8 mouse cellular contexts compared by ENCODE assay signal in genomic region chr14:118938551-118938950, GRCm38 (mm10). TPM values are rescaled to one million over a fixed set of nuclear protein-coding genes. Genes with fewer than 3 reads are reported as not detected.
A peak's percentile ranks its signal among the peaks of the same experiment; 100 is the strongest.
DNase-seq lines count a peak whose midpoint lies in the region; ATAC-seq and TF ChIP-seq lines count a peak whose summit lies in the region.

No protein-coding gene starts in this region.

- peaks cover 7% of the 10 kb centered on the region for H3K4me1 ChIP-seq in testis, adult 2 months (ENCODE audit: control insufficient read depth, insufficient read depth, low read length)
- H3K4me1 ChIP-seq in embryonic fibroblast, embryonic 13.5 days (ENCODE audit: control insufficient read depth, insufficient read depth, low read length) = peaks cover 14% of the 10 kb centered on the region
- H3K4me1 ChIP-seq in hindbrain, postnatal 0 days (ENCODE audit: insufficient read depth, low read length) = peaks cover 10% of the 10 kb centered on the region
- H3K4me1 ChIP-seq in lung, embryonic 16.5 days (replicated peaks; ENCODE audit: control insufficient read depth, insufficient read depth, low read length) = peaks cover 27% of the 10 kb centered on the region
- H3K4me1 ChIP-seq in stomach, postnatal 0 days (replicated peaks; ENCODE audit: control insufficient read depth, insufficient read depth) = peaks cover 6% of the 10 kb centered on the region

- TF ChIP-seq CTCF in testis, adult 2 months (IDR thresholded peaks at IDR 0.05; ENCODE audit: control insufficient read depth, insufficient read depth, insufficient replicate concordance, low read depth, low read length) = no peak
- no peak for TF ChIP-seq CTCF in embryonic fibroblast, embryonic 13.5 days (IDR thresholded peaks at IDR 0.05; ENCODE audit: borderline replicate concordance, insufficient read depth, low read length)
- TF ChIP-seq CTCF in hindbrain, postnatal 0 days (IDR thresholded peaks at IDR 0.05; ENCODE audit: low read depth) = no peak
- TF ChIP-seq CTCF in stomach, postnatal 0 days (IDR thresholded peaks at IDR 0.05; ENCODE audit: low read depth) = no peak

- no peak for DNase-seq in testis, postnatal 14 days (ENCODE audit: low spot score)
- peak; percentile 44 for DNase-seq in hindbrain, postnatal 0 days (ENCODE audit: low spot score)
- DNase-seq in stomach, postnatal 0 days (ENCODE audit: low spot score) = no peak
- no peak for DNase-seq in thymus, postnatal 10 days (ENCODE audit: low spot score in 2 of 2)
- no peak for DNase-seq in frontal cortex, postnatal 14 days (ENCODE audit: low spot score in 2 of 2)

- H3K9me3 ChIP-seq in hindbrain, postnatal 0 days (ENCODE audit: low read length) = no peaks in the 10 kb centered on the region
- H3K9me3 ChIP-seq in lung, embryonic 16.5 days (ENCODE audit: control insufficient read depth, low read length) = no peaks in the 10 kb centered on the region
- H3K9me3 ChIP-seq in stomach, postnatal 0 days (ENCODE audit: control insufficient read depth, low read length) = no peaks in the 10 kb centered on the region

- H3K27ac ChIP-seq in testis, adult 2 months (ENCODE audit: control insufficient read depth, insufficient read depth, low read depth, low read length) = peak overlapping the region; percentile 95
- H3K27ac ChIP-seq in embryonic fibroblast, embryonic 13.5 days (ENCODE audit: insufficient read depth, low read length) = peak overlapping the region; percentile 86
- peak overlapping the region; percentile 86 for H3K27ac ChIP-seq in hindbrain, postnatal 0 days
- peak overlapping the region; percentile 91 for H3K27ac ChIP-seq in lung, embryonic 16.5 days (ENCODE audit: low read length)
- peak overlapping the region; percentile 98 for H3K27ac ChIP-seq in stomach, postnatal 0 days (replicated peaks)

- TF ChIP-seq POLR2A in testis, adult 2 months (IDR thresholded peaks at IDR 0.05; ENCODE audit: control insufficient read depth, low read depth, low read length) = no peak
- no peak for TF ChIP-seq POLR2A in embryonic fibroblast, embryonic 13.5 days (IDR thresholded peaks at IDR 0.05; ENCODE audit: low read depth, low read length)

- H3K27me3 ChIP-seq in testis, adult 2 months (ENCODE audit: control insufficient read depth, insufficient read depth, low read length) = no peaks in the 10 kb centered on the region
- no peaks in the 10 kb centered on the region for H3K27me3 ChIP-seq in hindbrain, postnatal 0 days (ENCODE audit: insufficient read depth, low read length)
- H3K27me3 ChIP-seq in lung, embryonic 16.5 days (ENCODE audit: control insufficient read depth, insufficient read depth, low read depth, low read length) = no peaks in the 10 kb centered on the region
- no peaks in the 10 kb centered on the region for H3K27me3 ChIP-seq in stomach, postnatal 0 days (ENCODE audit: control insufficient read depth, insufficient read depth, low read length)

- H3K36me3 ChIP-seq in testis, adult 2 months (ENCODE audit: control insufficient read depth, insufficient read depth, low read length) = no peaks in the 10 kb centered on the region
- no peaks in the 10 kb centered on the region for H3K36me3 ChIP-seq in hindbrain, postnatal 0 days (ENCODE audit: insufficient read depth, low read length)
- H3K36me3 ChIP-seq in lung, embryonic 16.5 days (ENCODE audit: control insufficient read depth, insufficient read depth, low read length) = no peaks in the 10 kb centered on the region
- no peaks in the 10 kb centered on the region; the same call in 1 of the 2 replicates for H3K36me3 ChIP-seq in stomach, postnatal 0 days (ENCODE audit: control insufficient read depth, insufficient read depth, low read length)

- H3K4me3 ChIP-seq in testis, adult 2 months (ENCODE audit: control insufficient read depth, low read depth, low read length) = peak overlapping the region; percentile 93
- peak overlapping the region; percentile 87 for H3K4me3 ChIP-seq in embryonic fibroblast, embryonic 13.5 days (ENCODE audit: insufficient read depth, low read length)
- H3K4me3 ChIP-seq in hindbrain, postnatal 0 days (ENCODE audit: low read length) = peak overlapping the region; percentile 98
- H3K4me3 ChIP-seq in lung, embryonic 16.5 days (ENCODE audit: low read length) = peak overlapping the region; percentile 99
- H3K4me3 ChIP-seq in stomach, postnatal 0 days (ENCODE audit: low read depth, low read length) = peak overlapping the region; percentile 99

- peak overlapping the region; percentile 95 for H3K9ac ChIP-seq in hindbrain, postnatal 0 days (replicated peaks; ENCODE audit: low read length)
- peak overlapping the region; percentile 99 for H3K9ac ChIP-seq in lung, embryonic 16.5 days (ENCODE audit: low read length)
- H3K9ac ChIP-seq in stomach, postnatal 0 days (ENCODE audit: low read length) = peak overlapping the region; percentile 100

- no peak for ATAC-seq in hindbrain, postnatal 0 days
- ATAC-seq in lung, embryonic 16.5 days (ENCODE audit: low read depth) = no peak
- ATAC-seq in stomach, postnatal 0 days (ENCODE audit: low FRiP score, low TSS enrichment) = no peak

- TF ChIP-seq EP300 in stomach, postnatal 0 days (optimal IDR thresholded peaks at IDR 0.05) = no peak

- 2% methylated on average over 7 of the region's 7 CpGs for WGBS in hindbrain, postnatal 0 days
- WGBS in lung, embryonic 16.5 days = under 1% methylated on average over 7 of the region's 7 CpGs
- 0% methylated on average over 7 of the region's 7 CpGs for WGBS in stomach, postnatal 0 days

- peak overlapping the region; percentile 64 for H3K4me2 ChIP-seq in hindbrain, postnatal 0 days (ENCODE audit: low read depth, low read length)
- H3K4me2 ChIP-seq in lung, embryonic 16.5 days (ENCODE audit: low read depth, low read length) = peak overlapping the region; percentile 68
- peak overlapping the region; percentile 66 for H3K4me2 ChIP-seq in stomach, postnatal 0 days (replicated peaks; ENCODE audit: low read depth)

RNA-seq across cellular contexts. Expression of gene Dnajc3, which starts 0.8 kb away (rescaled TPM):
- polyA plus RNA-seq in testis, adult 2 months (2012; rRNA removed) = 10.9 and 14.9 TPM in 2 replicates
- polyA plus RNA-seq in embryonic fibroblast, embryonic 13.5 days (2011; ENCODE audit: insufficient read length, low read depth, missing spikeins) = 53.6 and 54.3 TPM in 2 replicates
- 16.7 and 19.0 TPM in 2 replicates for total RNA-seq in hindbrain, postnatal 0 days (2014; rRNA removed)
- 22.8 and 23.2 TPM in 2 replicates for polyA plus RNA-seq in hindbrain, postnatal 0 days (2015; fragmentation: Nextera tagmentation; extraction: Ambion mirVana)
- 60.9 and 62.0 TPM in 2 replicates for polyA plus RNA-seq in lung, embryonic 16.5 days (2015; fragmentation: Nextera tagmentation; extraction: Ambion mirVana)
- polyA plus RNA-seq in stomach, postnatal 0 days (2015; fragmentation: Nextera tagmentation; extraction: Ambion mirVana) = 44.9 and 49.5 TPM in 2 replicates

RNA-seq across cellular contexts. Expression of gene Dzip1, which starts 13.3 kb away (rescaled TPM):
- polyA plus RNA-seq in testis, adult 2 months (2012; rRNA removed) = 72.9 and 82.4 TPM in 2 replicates
- 42.5 and 54.6 TPM in 2 replicates for polyA plus RNA-seq in embryonic fibroblast, embryonic 13.5 days (2011; ENCODE audit: insufficient read length, low read depth, missing spikeins)
- total RNA-seq in hindbrain, postnatal 0 days (2014; rRNA removed) = 352 and 378 TPM in 2 replicates
- 99.0 and 102 TPM in 2 replicates for polyA plus RNA-seq in hindbrain, postnatal 0 days (2015; fragmentation: Nextera tagmentation; extraction: Ambion mirVana)
- 13.1 and 13.4 TPM in 2 replicates for polyA plus RNA-seq in lung, embryonic 16.5 days (2015; fragmentation: Nextera tagmentation; extraction: Ambion mirVana)
- polyA plus RNA-seq in stomach, postnatal 0 days (2015; fragmentation: Nextera tagmentation; extraction: Ambion mirVana) = 2.8 and 4.0 TPM in 2 replicates
